Mouse (Mus musculus) forebrain, embryonic 15.5 days (tissue): Measurements from ENCODE around the gene Hist2h2aa1. TPM values are rescaled to one million over a fixed set of nuclear protein-coding genes. Genes with fewer than 3 reads are reported as not detected.
A peak's percentile ranks its signal among the peaks of the same experiment; 100 is the strongest.
"Not testable (repeated sequence)": the region's sequence is repeated elsewhere in the genome, so short reads cannot be mapped to it uniquely, and the experiment has no call there.

ENCODE experiments used
- ATAC-seq: fragments of 200-750 bp; cut with Nextera tagmentation; replicated peaks from 2 replicates; pipeline ENCODE4 v1.8.0; 2017; ENCODE audit warnings: mild to moderate bottlenecking, moderate TSS enrichment, moderate library complexity
- H3K27ac ChIP-seq: fragments of 300-500 bp; sonication (generic); replicated peaks from 2 replicates; pipeline ENCODE4 v1.5.1; 2015; ENCODE audit warnings: mild to moderate bottlenecking, inconsistent platforms
- H3K27me3 ChIP-seq: fragments of 300-500 bp; sonication (generic); 2 replicates; pipeline ENCODE4 v1.6.1; 2015; ENCODE audit warnings: inconsistent platforms
- H3K36me3 ChIP-seq: fragments of 300-500 bp; sonication (generic); 2 replicates; pipeline ENCODE4 v1.6.1; 2015; ENCODE audit warnings: mild to moderate bottlenecking, inconsistent platforms
- H3K4me1 ChIP-seq: fragments of 300-500 bp; sonication (generic); 2 replicates; pipeline ENCODE4 v1.6.1; 2015; ENCODE audit warnings: inconsistent platforms
- H3K4me2 ChIP-seq: fragments of 300-500 bp; sonication (generic); replicated peaks from 2 replicates; pipeline ENCODE4 v1.6.1; 2015; ENCODE audit warnings: mild to moderate bottlenecking, inconsistent platforms
- H3K4me3 ChIP-seq: fragments of 300-500 bp; sonication (generic); 2 replicates; pipeline ENCODE4 v1.5.1; 2015; ENCODE audit warnings: mild to moderate bottlenecking, inconsistent platforms
- H3K9ac ChIP-seq: fragments of 300-500 bp; sonication (generic); replicated peaks from 2 replicates; pipeline ENCODE4 v1.6.1; 2015; ENCODE audit warnings: mild to moderate bottlenecking, inconsistent platforms
- H3K9me3 ChIP-seq: fragments of 300-500 bp; sonication (generic); 2 replicates; pipeline ENCODE4 v1.6.1; 2016; ENCODE audit warnings: inconsistent platforms
- WGBS: fragments of 180-500 bp; shearing (Covaris S2); methylation state at CpG from one replicate; pipeline ENCODE4 v1.1.7; 2015; ENCODE audit warnings: mixed read lengths; 5-methylcytosine and 5-hydroxymethylcytosine counted together
- polyA plus RNA-seq: library from polyadenylated mRNA; unstranded; fragments of >200 nt; fragmentation: Nextera tagmentation; extraction: Ambion mirVana; gene quantifications from 2 replicates; pipeline ENCODE4 v1.2.1, GENCODE M21; 2015

Hist2h2aa1 gene
- polyA plus RNA-seq, 1 experiment from 2014 or later: 32.2 TPM

DNA sequence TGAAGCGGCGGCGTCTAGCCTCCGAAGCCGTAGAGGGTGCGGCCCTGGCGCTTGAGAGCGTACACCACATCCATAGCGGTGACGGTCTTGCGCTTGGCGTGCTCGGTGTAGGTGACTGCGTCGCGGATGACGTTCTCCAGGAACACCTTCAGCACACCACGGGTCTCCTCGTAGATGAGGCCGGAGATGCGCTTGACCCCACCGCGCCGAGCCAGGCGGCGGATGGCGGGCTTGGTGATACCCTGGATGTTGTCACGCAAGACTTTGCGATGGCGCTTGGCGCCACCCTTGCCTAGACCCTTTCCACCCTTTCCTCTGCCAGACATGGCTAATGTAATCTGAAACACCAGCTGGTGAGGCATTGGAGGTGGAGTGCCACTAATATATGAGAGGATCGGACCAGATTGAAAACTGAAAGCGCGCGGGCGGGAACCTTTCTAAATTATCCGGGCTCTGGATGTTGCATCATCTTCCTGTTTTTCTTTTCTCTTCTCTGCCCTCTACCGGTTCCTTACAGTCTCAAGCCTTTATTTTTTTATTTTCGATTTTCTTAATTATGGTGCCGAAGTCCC is 17.8 kb downstream of the Hist2h2aa1 start, which contains the start of gene Hist2h4:
Hist2h4 (minus strand) TSS at position 333 of the 572 bp plus-strand sequence.
- H3K27ac ChIP-seq: peak within 1 kb of the TSS; percentile 99
- no peaks in the 10 kb centered on the region for H3K9me3 ChIP-seq
- H3K27me3 ChIP-seq: no peaks in the 10 kb centered on the region
- H3K4me3 ChIP-seq: peak within 1 kb of the TSS; percentile 66
- WGBS: under 1% methylated on average over 40 of the region's 40 CpGs
- H3K4me1 ChIP-seq: peaks cover 27% of the 10 kb centered on the region
- H3K4me2 ChIP-seq: peak within 1 kb of the TSS; percentile 63
- peak; percentile 91 for ATAC-seq
- no peaks in the 10 kb centered on the region for H3K36me3 ChIP-seq
- H3K9ac ChIP-seq: peak within 1 kb of the TSS; percentile 80

DNA sequence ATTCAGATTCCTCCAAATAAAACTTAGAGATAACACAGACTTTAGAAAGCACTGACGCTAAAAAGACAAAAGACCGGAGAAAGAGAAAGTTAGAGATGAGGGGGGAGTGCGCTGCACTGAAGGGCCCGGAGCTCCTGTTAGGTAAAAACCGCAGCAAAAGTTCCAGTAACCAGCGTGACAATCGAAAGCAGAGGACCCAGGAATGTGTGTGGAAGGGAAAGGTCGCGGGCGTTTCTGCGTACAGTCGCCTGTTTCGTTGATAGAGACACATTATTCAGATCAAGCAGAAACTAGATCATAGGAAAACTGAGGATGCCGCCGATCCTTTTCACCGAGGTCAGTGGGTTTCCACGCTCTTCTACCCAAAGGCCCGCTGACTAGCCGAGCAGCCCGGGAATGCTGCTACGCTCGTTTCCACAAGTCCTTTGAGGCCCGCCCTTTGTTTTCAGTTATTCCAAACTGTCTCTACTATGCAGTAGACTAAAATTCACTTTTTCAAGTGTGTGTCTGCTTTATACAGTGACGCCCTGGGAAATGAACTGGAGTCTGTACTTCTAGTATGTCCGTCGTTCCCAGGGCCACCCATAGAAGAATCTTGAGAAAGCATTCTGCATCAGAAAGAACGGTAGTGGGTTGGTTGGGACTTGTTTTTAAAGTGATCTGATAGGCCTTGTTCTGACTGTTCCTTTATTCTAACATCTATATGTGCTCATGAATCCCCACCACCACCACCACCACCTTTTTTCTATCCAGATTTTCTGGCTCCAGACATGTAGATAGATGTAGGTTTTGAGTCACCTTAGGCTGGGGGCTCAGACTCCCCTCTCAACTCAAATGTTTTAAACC is 18.5 kb downstream of the Hist2h2aa1 start:
- ATAC-seq: peak; percentile 36
- Histone ChIP-seq H3K4me2 (peak overlapping the region; percentile 63), H3K27ac (peak overlapping the region; percentile 99), H3K4me3 (peak overlapping the region; percentile 66), H3K9me3 (no peaks in the 10 kb centered on the region), H3K36me3 (no peaks in the 10 kb centered on the region), H3K9ac (peak overlapping the region; percentile 56), H3K27me3 (no peaks in the 10 kb centered on the region), H3K4me1 (peaks cover 30% of the 10 kb centered on the region)
- 4% methylated on average over 27 of the region's 27 CpGs for WGBS

DNA sequence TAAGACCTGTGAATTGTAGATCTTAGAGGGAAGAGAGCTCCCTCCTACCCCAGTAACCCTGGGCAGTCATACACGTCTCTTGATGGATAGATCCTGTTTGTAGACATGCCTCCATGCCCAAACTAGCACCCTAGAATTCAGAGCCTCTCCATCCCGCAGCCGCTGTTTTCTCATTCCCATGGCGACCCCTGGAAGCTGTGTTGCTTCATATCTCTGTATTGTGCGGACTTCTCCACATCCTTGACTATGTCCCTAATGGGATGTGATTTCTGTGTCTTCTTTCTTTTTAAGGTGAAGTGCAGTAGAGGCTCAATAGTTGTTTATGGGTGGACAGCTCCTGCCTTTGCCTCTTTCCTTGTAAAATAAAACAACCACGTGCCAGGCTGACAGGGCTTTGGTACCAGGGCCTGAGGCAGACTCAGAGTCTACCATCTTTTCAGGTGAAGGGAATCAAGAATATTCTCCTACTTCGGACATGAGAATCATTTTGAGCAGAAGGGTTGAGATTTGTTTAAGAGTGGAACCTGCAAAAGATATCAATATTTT is 19.2 kb downstream of the Hist2h2aa1 start:
- Histone ChIP-seq H3K9ac (peak overlapping the region; percentile 56), H3K36me3 (no peaks in the 10 kb centered on the region), H3K9me3 (no peaks in the 10 kb centered on the region), H3K4me3 (peak overlapping the region; percentile 66; the same call in 1 of the 2 replicates), H3K4me2 (peak overlapping the region; percentile 63), H3K27ac (peak overlapping the region; percentile 99), H3K27me3 (no peaks in the 10 kb centered on the region), H3K4me1 (peaks cover 34% of the 10 kb centered on the region)
- WGBS: 60% methylated on average over 7 of the region's 7 CpGs
- no peak for ATAC-seq

DNA sequence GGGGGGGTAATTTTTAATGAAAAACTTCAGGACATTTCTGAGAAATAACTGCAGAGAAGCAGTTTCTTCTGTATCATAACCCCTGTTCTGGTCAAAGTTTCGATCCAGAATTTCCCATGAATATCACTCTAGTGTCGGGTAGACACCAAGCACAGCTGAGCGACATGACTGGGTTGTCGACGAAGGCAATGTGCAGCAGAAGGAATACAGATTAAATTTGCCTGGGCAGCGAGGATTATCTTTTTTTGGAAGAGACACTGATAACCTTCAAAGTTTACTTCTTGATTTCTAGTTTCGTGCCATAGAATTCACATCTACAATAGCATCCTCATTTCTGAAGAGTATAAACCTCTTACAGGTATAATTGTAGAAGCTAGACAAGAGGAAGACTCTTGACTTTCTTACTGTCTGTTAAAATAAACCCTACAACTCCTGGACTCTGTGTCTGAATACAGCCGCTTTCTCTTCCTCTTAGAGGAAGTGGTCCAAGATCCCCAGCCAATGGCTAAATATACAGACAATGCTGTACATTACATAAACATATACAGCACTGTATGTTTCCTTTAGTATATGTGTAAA is 20.9 kb downstream of the Hist2h2aa1 start:
- H3K4me3 ChIP-seq: no peak overlapping the region
- H3K9me3 ChIP-seq: no peaks in the 10 kb centered on the region
- no peak overlapping the region for H3K27ac ChIP-seq
- H3K4me1 ChIP-seq: peaks cover 39% of the 10 kb centered on the region
- H3K9ac ChIP-seq: no peak overlapping the region
- no peak for ATAC-seq
- 91% methylated on average over 8 of the region's 8 CpGs for WGBS
- no peaks in the 10 kb centered on the region for H3K27me3 ChIP-seq
- H3K36me3 ChIP-seq: no peaks in the 10 kb centered on the region
- H3K4me2 ChIP-seq: no peak overlapping the region

DNA sequence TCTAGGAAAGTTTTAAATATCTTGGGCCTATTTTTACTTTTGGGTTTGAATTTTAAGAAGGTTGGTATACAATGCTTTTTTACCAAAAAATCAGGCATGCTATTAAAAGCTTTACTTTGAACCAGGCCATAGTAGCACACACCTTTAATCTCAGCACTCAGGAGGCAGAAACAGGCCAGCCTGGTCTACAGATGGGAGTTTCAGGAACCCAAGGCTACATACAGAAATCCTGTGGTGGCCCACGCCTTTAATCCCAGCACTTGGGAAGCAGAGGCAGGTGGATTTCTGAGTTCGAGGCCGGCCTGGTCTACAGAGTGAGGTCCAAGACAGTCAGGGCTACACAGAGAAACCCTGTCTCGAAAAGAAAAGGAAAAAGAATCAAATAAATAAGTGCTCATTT is 22.2 kb downstream of the Hist2h2aa1 start:
- peak overlapping the region; percentile 87 for H3K27ac ChIP-seq

DNA sequence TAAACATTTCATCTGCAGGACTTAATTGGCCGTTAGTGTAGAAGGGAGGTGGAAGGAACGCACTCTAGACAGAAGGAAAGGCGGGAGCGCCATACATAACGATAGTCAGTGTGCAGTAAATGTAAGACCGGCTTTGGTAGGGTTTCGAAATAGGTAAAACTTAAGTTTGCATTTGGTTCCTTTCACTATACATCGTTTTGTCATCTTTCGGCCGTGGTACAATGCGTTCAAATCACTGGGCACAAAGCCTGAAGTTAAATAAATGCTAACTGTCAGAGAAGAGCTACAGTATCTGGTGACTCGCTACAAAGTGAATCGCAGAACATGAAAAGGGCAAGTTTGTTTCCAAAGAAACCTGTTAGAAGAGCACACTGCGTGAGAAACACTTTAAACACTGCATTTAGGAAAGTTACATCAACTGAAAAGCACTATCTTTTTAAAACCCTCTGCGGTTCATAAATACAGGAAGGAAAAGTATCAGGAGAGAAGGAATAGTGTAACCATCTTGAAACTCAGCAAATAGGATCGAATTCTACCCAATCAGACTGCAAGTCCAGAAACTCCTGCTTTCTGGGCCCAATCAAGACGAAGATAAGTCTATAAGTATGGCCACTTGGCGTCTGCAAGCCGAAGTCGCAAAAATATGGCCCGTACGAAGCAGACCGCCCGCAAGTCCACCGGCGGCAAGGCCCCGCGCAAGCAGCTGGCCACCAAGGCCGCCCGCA is 22.9 kb downstream of the Hist2h2aa1 start, which contains the start of gene Hist2h3b:
Hist2h3b (plus strand) TSS at position 604 of the 725 bp plus-strand sequence.
- 12% methylated on average over 29 of the region's 30 CpGs for WGBS
- H3K4me1 ChIP-seq: peaks cover 28% of the 10 kb centered on the region
- no peaks in the 10 kb centered on the region for H3K36me3 ChIP-seq
- no peaks in the 10 kb centered on the region for H3K27me3 ChIP-seq
- H3K9ac ChIP-seq: peak within 1 kb of the TSS; percentile 50
- peak within 1 kb of the TSS; percentile 49 for H3K4me3 ChIP-seq
- peak within 1 kb of the TSS; percentile 61 for H3K4me2 ChIP-seq
- ATAC-seq: peak; percentile 73
- H3K9me3 ChIP-seq: no peaks in the 10 kb centered on the region
- peak within 1 kb of the TSS; percentile 99 for H3K27ac ChIP-seq

More for the DNA sequence above, 22.2 kb downstream of the Hist2h2aa1 start:
- Histone ChIP-seq H3K9ac (no peak overlapping the region), H3K4me1 (peaks cover 29% of the 10 kb centered on the region), H3K9me3 (no peaks in the 10 kb centered on the region), H3K27me3 (no peaks in the 10 kb centered on the region), H3K4me3 (no peak overlapping the region), H3K4me2 (peak overlapping the region; percentile 61; the same call in 1 of the 2 replicates), H3K36me3 (no peaks in the 10 kb centered on the region)
- WGBS: 73% methylated on average over 4 of the region's 4 CpGs
- no peak for ATAC-seq

DNA sequence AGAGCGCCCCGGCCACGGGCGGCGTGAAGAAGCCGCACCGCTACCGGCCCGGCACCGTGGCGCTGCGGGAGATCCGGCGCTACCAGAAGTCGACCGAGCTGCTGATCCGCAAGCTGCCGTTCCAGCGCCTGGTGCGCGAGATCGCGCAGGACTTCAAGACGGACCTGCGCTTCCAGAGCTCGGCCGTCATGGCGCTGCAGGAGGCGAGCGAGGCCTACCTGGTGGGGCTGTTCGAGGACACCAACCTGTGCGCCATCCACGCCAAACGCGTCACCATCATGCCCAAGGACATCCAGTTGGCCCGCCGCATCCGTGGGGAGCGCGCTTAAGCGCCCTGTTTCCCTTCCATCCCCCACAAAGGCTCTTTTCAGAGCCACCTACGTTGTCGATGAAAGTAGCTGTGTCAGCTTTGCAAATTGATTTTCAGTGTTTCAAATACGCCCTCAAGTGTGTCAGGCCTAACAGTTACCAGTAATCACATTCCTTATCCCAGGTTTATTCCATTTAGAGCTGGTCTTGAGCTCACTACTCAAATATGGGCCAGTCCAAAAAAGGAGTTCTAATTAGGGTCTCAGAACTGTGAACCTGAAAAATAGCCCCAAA is 23.6 kb downstream of the Hist2h2aa1 start:
- H3K36me3 ChIP-seq, H3K27me3 ChIP-seq, H3K9me3 ChIP-seq: not testable (repeated sequence)
- H3K4me2 ChIP-seq: peak overlapping the region; percentile 61
- H3K4me3 ChIP-seq: peak overlapping the region; percentile 49
- peak overlapping the region; percentile 99 for H3K27ac ChIP-seq
- H3K4me1 ChIP-seq: peaks cover 26% of the 10 kb centered on the region
- peak; percentile 53 for ATAC-seq
- H3K9ac ChIP-seq: peak overlapping the region; percentile 50
- 0% methylated on average over 13 of the region's 44 CpGs for whole genome bisulfite sequencing

DNA sequence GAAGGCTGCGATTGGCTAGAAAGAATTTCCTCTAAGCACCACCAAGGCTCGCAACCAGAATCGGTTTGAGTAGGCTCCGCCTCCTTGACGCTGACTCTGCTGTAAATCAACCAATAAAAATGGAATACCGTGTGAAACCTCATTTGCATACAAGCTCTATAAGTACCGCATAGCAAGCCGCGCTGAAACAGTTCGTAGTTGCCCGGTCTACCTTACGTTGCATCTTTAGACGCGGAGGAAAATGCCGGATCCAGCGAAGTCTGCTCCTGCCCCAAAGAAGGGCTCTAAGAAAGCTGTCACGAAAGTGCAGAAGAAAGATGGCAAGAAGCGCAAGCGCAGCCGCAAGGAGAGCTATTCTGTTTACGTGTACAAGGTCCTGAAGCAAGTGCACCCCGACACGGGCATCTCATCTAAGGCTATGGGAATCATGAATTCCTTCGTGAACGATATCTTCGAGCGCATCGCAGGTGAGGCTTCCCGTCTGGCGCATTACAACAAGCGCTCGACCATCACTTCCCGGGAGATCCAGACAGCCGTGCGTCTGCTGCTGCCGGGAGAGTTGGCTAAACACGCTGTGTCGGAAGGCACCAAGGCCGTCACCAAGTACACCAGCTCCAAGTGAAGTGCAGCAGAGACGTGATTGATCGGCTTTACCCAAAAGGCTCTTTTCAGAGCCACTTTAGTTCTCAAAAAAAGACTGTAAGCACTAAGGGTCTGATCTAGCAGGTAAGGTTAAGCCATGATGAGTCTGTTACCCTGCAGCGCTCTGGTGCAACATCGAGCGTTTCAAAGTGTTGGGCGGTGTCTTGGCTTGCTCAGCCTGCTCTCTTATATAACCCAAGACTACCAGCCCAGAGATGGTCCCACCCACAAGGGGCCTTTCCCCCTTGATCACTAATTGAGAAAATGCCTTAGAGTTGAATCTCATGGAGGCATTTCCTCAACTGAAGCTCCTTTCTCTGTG is 24.5 kb downstream of the Hist2h2aa1 start, which contains the start of gene Hist2h2bb:
Hist2h2bb (plus strand) TSS at position 242 of the 964 bp plus-strand sequence.
- peak within 1 kb of the TSS; percentile 57 for H3K9ac ChIP-seq
- H3K27ac ChIP-seq: peak within 1 kb of the TSS; percentile 99
- under 1% methylated on average over 45 of the region's 45 CpGs for WGBS
- no peaks in the 10 kb centered on the region for H3K36me3 ChIP-seq
- peaks cover 18% of the 10 kb centered on the region for H3K4me1 ChIP-seq
- H3K27me3 ChIP-seq: no peaks in the 10 kb centered on the region
- no peaks in the 10 kb centered on the region for H3K9me3 ChIP-seq
- H3K4me3 ChIP-seq: peak within 1 kb of the TSS; percentile 49
- ATAC-seq: peak; percentile 97
- peak within 1 kb of the TSS; percentile 61 for H3K4me2 ChIP-seq

DNA sequence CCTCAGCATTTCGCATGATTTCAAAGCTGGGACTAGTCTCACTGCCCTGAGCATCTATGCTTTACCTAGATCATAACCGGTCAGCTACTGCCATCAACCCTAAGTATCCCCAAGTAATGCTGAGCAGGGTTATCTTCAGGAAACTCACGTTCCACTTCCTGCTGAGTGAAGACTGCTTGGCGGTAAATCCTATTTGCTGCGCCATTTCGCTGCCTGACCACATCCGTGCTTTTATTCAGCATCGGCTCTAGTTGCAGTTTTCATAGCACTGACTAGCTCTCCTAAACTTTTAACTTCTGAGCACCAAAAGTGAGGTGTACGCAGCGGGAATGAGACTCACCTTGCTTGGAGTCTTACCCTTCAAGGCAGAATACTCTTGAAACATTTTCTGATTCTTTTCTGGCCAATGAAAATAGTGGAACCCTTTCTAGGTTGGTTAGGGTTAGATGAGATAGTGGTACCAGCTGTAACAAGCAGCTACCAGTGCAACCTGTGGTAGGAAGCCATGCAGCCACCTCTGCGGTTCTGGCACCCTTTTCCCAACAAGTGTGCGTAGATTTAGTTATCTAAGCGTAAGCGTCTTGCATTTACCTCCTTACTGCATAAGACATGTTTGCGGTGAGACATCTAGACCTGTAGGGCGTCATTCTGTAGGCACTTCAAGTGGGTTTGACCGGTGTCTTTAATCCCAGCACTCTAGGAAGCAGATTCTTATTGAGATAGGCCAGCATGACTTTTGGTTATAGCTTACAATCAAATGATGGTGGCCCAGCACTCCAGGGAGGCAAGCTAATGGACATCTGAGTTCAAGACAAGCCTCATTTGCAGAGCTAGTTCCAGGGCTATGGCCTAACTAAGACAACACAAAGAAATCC is 28.5 kb downstream of the Hist2h2aa1 start:
- ATAC-seq: no peak
- Histone ChIP-seq H3K4me2 (no peak overlapping the region), H3K27me3 (no peaks in the 10 kb centered on the region), H3K4me3 (no peak overlapping the region), H3K4me1 (peaks cover 17% of the 10 kb centered on the region), H3K36me3 (no peaks in the 10 kb centered on the region), H3K9me3 (no peaks in the 10 kb centered on the region), H3K27ac (no peak overlapping the region), H3K9ac (no peak overlapping the region)
- WGBS: 91% methylated on average over 17 of the region's 17 CpGs
